Mouse (Mus musculus) bone marrow macrophage, adult 2 months (primary cell): ENCODE measurements at regions not wholly inside any gene's neighbourhood (a gene's known extent, or its start where the extent isn't known, plus 50 kb on each side); places are given as distances from the start of the nearest gene placed in this dataset.

Source experiments
- CTCF ChIP-seq: IDR thresholded peaks from 2 replicates; pipeline ENCODE4 v1.5.1; 2012; ENCODE audit warnings: low read depth, mild to moderate bottlenecking, low read length, moderate library complexity
- POLR2A ChIP-seq: IDR thresholded peaks from 2 replicates; pipeline ENCODE4 v1.6.1; 2012; ENCODE audit warnings: mild to moderate bottlenecking, low read depth, low read length, borderline replicate concordance

GRCm38 (mm10) chrX:11576287-11576686 is 248.7 kb downstream of the H2al1j start:
- TF ChIP-seq CTCF (no peak), POLR2A (no peak)
